Comparison of ENCODE assay signal across 26 mouse cellular contexts in genomic region chr16:12259361-12259760, GRCm38 (mm10).
DNase-seq lines count a peak whose midpoint lies in the region; ATAC-seq lines count a peak whose summit lies in the region.
"Had no signal": no experiment of that assay in that cellular context is flagged by ENCODE, and none has a peak within 500 bp of the region (broad histone marks: within the 10 kb centered on the region; RNA-seq: fewer than 3 reads in every experiment).

No protein-coding gene starts in this region.

- DNase-seq in midbrain, embryonic 10.5 days (ENCODE audit: low spot score): no peak
- peak; percentile 19 for DNase-seq in ES-CJ7 (ENCODE audit: low read depth, low spot score)
- DNase-seq in ZHBTc4 (ENCODE audit: low read depth, low spot score): peak; percentile 49
- no peak for DNase-seq in ovary, postnatal 36 days (ENCODE audit: low spot score)
- DNase-seq in left cerebral cortex, adult 18-20 months (ENCODE audit: low spot score in 2 of 2): no peak
- DNase-seq: adrenal gland, postnatal 10 days; adrenal gland, postnatal 36 days; B cell, adult 2 months; cerebellum, adult 11 months; cerebellum, adult 2 months; cerebellum, adult 9-11 months; cerebellum, postnatal 25 days; forebrain, postnatal 0 days; gastrocnemius, adult 2 months; gastrocnemius, postnatal 14 days; heart, postnatal 10 days; heart, postnatal 36 days had no signal

- no peak for ATAC-seq in midbrain, embryonic 13.5 days
- ATAC-seq in midbrain, embryonic 16.5 days: peak; percentile 76; the same call in 1 of the 2 replicates
- ATAC-seq: forebrain, embryonic 14.5 days; forebrain, postnatal 0 days had no signal

- no peaks in the 10 kb centered on the region; the same call in 1 of the 2 replicates for H3K9me3 ChIP-seq in midbrain, embryonic 13.5 days
- H3K9me3 ChIP-seq in midbrain, embryonic 10.5 days (replicated peaks): no peaks in the 10 kb centered on the region
- 0 out of 2 replicates have a peak, but pooled peaks cover 2% of the 10 kb centered on the region for H3K9me3 ChIP-seq in midbrain, embryonic 16.5 days (replicated peaks; ENCODE audit: control insufficient read depth, low read length, poor library complexity, severe bottlenecking)
- H3K9me3 ChIP-seq: embryonic facial prominence, embryonic 12.5 days; embryonic facial prominence, embryonic 15.5 days; heart, embryonic 12.5 days; heart, embryonic 15.5 days; hindbrain, embryonic 12.5 days; hindbrain, embryonic 15.5 days had no signal

- no peaks in the 10 kb centered on the region for H3K27me3 ChIP-seq in midbrain, embryonic 13.5 days
- no peaks in the 10 kb centered on the region for H3K27me3 ChIP-seq in midbrain, embryonic 10.5 days (ENCODE audit: low read depth, poor library complexity, severe bottlenecking)
- H3K27me3 ChIP-seq in midbrain, embryonic 16.5 days (ENCODE audit: control insufficient read depth, insufficient read depth, low read depth, low read length): no peaks in the 10 kb centered on the region
- H3K27me3 ChIP-seq: embryonic facial prominence, embryonic 12.5 days; embryonic facial prominence, embryonic 15.5 days; heart, embryonic 12.5 days; heart, embryonic 15.5 days; hindbrain, embryonic 12.5 days; hindbrain, embryonic 15.5 days had no signal

- 0 out of 2 replicates have a peak, but pooled peaks cover 3% of the 10 kb centered on the region for H3K4me1 ChIP-seq in midbrain, embryonic 13.5 days (replicated peaks)
- H3K4me1 ChIP-seq in midbrain, embryonic 10.5 days: 0 out of 2 replicates have a peak, but pooled peaks cover 3% of the 10 kb centered on the region
- no peaks in the 10 kb centered on the region for H3K4me1 ChIP-seq in midbrain, embryonic 16.5 days (ENCODE audit: control insufficient read depth, insufficient read depth, low read length)
- H3K4me1 ChIP-seq: embryonic facial prominence, embryonic 12.5 days; embryonic facial prominence, embryonic 15.5 days; heart, embryonic 12.5 days; heart, embryonic 15.5 days; hindbrain, embryonic 12.5 days; hindbrain, embryonic 15.5 days had no signal

- H3K4me2 ChIP-seq in midbrain, embryonic 13.5 days (replicated peaks): no peak overlapping the region
- H3K4me2 ChIP-seq in midbrain, embryonic 16.5 days (ENCODE audit: low read length): no peak overlapping the region
- H3K4me2 ChIP-seq: embryonic facial prominence, embryonic 12.5 days; embryonic facial prominence, embryonic 15.5 days; heart, embryonic 12.5 days; heart, embryonic 15.5 days; hindbrain, embryonic 12.5 days; hindbrain, embryonic 15.5 days had no signal

- 2% methylated on average over 2 of the region's 2 CpGs for WGBS in midbrain, embryonic 13.5 days
- WGBS in midbrain, embryonic 10.5 days: 5% methylated on average over 2 of the region's 2 CpGs
- WGBS in midbrain, embryonic 16.5 days: 8% methylated on average over 2 of the region's 2 CpGs

- no peaks in the 10 kb centered on the region for H3K36me3 ChIP-seq in midbrain, embryonic 13.5 days
- no peaks in the 10 kb centered on the region for H3K36me3 ChIP-seq in midbrain, embryonic 10.5 days
- H3K36me3 ChIP-seq in midbrain, embryonic 16.5 days (ENCODE audit: control insufficient read depth, insufficient read depth, low read length): no peaks in the 10 kb centered on the region
- H3K36me3 ChIP-seq: embryonic facial prominence, embryonic 12.5 days; embryonic facial prominence, embryonic 15.5 days; heart, embryonic 12.5 days; heart, embryonic 15.5 days; hindbrain, embryonic 12.5 days; hindbrain, embryonic 15.5 days had no signal

- no peak overlapping the region for H3K9ac ChIP-seq in midbrain, embryonic 13.5 days (replicated peaks)
- no peak overlapping the region for H3K9ac ChIP-seq in midbrain, embryonic 16.5 days (ENCODE audit: low read depth, low read length)
- H3K9ac ChIP-seq: embryonic facial prominence, embryonic 12.5 days; embryonic facial prominence, embryonic 15.5 days; forebrain, postnatal 0 days; heart, embryonic 12.5 days; heart, embryonic 15.5 days; hindbrain, embryonic 12.5 days; hindbrain, embryonic 15.5 days had no signal

- H3K27ac ChIP-seq in midbrain, embryonic 13.5 days: peak overlapping the region; percentile 64
- H3K27ac ChIP-seq in midbrain, embryonic 10.5 days (replicated peaks): no peak overlapping the region
- peak overlapping the region; percentile 51 for H3K27ac ChIP-seq in midbrain, embryonic 16.5 days (ENCODE audit: low read length)
- H3K27ac ChIP-seq: embryonic facial prominence, embryonic 12.5 days; embryonic facial prominence, embryonic 15.5 days; gastrocnemius, adult 2 months; heart, embryonic 15.5 days; hindbrain, embryonic 12.5 days; hindbrain, embryonic 15.5 days had no signal

- H3K4me3 ChIP-seq in midbrain, embryonic 13.5 days (replicated peaks): no peak overlapping the region
- H3K4me3 ChIP-seq in midbrain, embryonic 10.5 days: no peak overlapping the region
- H3K4me3 ChIP-seq in midbrain, embryonic 16.5 days (ENCODE audit: low read depth, low read length): no peak overlapping the region
- H3K4me3 ChIP-seq: embryonic facial prominence, embryonic 12.5 days; embryonic facial prominence, embryonic 15.5 days; gastrocnemius, adult 2 months; heart, embryonic 12.5 days; heart, embryonic 15.5 days; hindbrain, embryonic 12.5 days; hindbrain, embryonic 15.5 days had no signal

Comparison
In these comparisons a context has a peak if more than half of its experiments do, and no peak if none do; other contexts are left out.
1. DNase-seq: peak in ES-CJ7 (single experiment) and ZHBTc4 (single experiment); none in midbrain, embryonic 10.5 days (single experiment), ovary, postnatal 36 days (single experiment) and left cerebral cortex, adult 18-20 months (0 of 2).